Mouse (Mus musculus) neural tube, embryonic 15.5 days (tissue): ENCODE measurements at regions not wholly inside any gene's neighbourhood (a gene's known extent, or its start where the extent isn't known, plus 50 kb on each side); places are given as distances from the start of the nearest gene placed in this dataset.

Experiments
- ATAC-seq: fragments of 200-750 bp; cut with Nextera tagmentation; 2 replicates; pipeline ENCODE4 v1.8.0; 2017; ENCODE audit warnings: mild to moderate bottlenecking, moderate TSS enrichment, moderate library complexity; ENCODE audit not compliant: low FRiP score
- H3K27ac ChIP-seq: fragments of 300-500 bp; sonication (generic); replicated peaks from 2 replicates; pipeline ENCODE4 v1.5.1; 2015; ENCODE audit warnings: mild to moderate bottlenecking, inconsistent platforms
- H3K27me3 ChIP-seq: fragments of 300-500 bp; sonication (generic); replicated peaks from 2 replicates; pipeline ENCODE4 v1.6.1; 2015; ENCODE audit warnings: inconsistent platforms
- H3K36me3 ChIP-seq: fragments of 300-500 bp; sonication (generic); 2 replicates; pipeline ENCODE4 v1.6.1; 2015; ENCODE audit warnings: inconsistent platforms
- H3K4me1 ChIP-seq: fragments of 300-500 bp; sonication (generic); 2 replicates; pipeline ENCODE4 v1.6.1; 2015; ENCODE audit warnings: inconsistent platforms
- H3K4me2 ChIP-seq: fragments of 300-500 bp; sonication (generic); 2 replicates; pipeline ENCODE4 v1.6.1; 2015; ENCODE audit warnings: inconsistent platforms, mild to moderate bottlenecking, moderate library complexity
- H3K4me3 ChIP-seq: fragments of 300-500 bp; sonication (generic); replicated peaks from 2 replicates; pipeline ENCODE4 v1.5.1; 2015; ENCODE audit warnings: mild to moderate bottlenecking, inconsistent platforms
- H3K9ac ChIP-seq: fragments of 300-500 bp; sonication (generic); replicated peaks from 2 replicates; pipeline ENCODE4 v1.6.1; 2015; ENCODE audit warnings: mild to moderate bottlenecking, inconsistent platforms
- H3K9me3 ChIP-seq: fragments of 300-500 bp; sonication (generic); replicated peaks from 2 replicates; pipeline ENCODE4 v1.6.1; 2016; ENCODE audit warnings: inconsistent platforms
- WGBS: fragments of 180-500 bp; shearing (Covaris S2); methylation state at CpG from one replicate; pipeline ENCODE4 v1.1.7; 2015; ENCODE audit warnings: mixed read lengths; 5-methylcytosine and 5-hydroxymethylcytosine counted together

GRCm38 (mm10) chr1:122905331-122905730, 1140.0 kb downstream of the Dpp10 start:
- Histone ChIP-seq H3K4me2 (no peak overlapping the region), H3K27ac (no peak overlapping the region), H3K4me1 (no peaks in the 10 kb centered on the region), H3K9me3 (no peaks in the 10 kb centered on the region), H3K9ac (no peak overlapping the region), H3K27me3 (no peaks in the 10 kb centered on the region), H3K4me3 (no peak overlapping the region), H3K36me3 (no peaks in the 10 kb centered on the region)
- peak; percentile 57; the same call in 1 of the 2 replicates for ATAC-seq
- 52% methylated on average over 5 of the region's 5 CpGs for WGBS

GRCm38 (mm10) chr1:122889100-122889499, 1156.3 kb downstream of the Dpp10 start:
- H3K36me3 ChIP-seq = no peaks in the 10 kb centered on the region
- WGBS = 45% methylated on average over 2 of the region's 2 CpGs
- no peak overlapping the region for H3K9ac ChIP-seq
- no peak overlapping the region for H3K27ac ChIP-seq
- no peak overlapping the region for H3K4me3 ChIP-seq
- no peak for ATAC-seq
- H3K4me1 ChIP-seq = no peaks in the 10 kb centered on the region
- H3K9me3 ChIP-seq = no peaks in the 10 kb centered on the region
- no peaks in the 10 kb centered on the region for H3K27me3 ChIP-seq
- no peak overlapping the region for H3K4me2 ChIP-seq

- no peak for ATAC-seq
Measured at GRCm38 (mm10) chr1:122858995-122859394, 1186.4 kb downstream of the Dpp10 start.

More at GRCm38 (mm10) chr1:122858995-122859394, 1186.4 kb downstream of the Dpp10 start:
- no peaks in the 10 kb centered on the region for H3K4me1 ChIP-seq
- H3K36me3 ChIP-seq = no peaks in the 10 kb centered on the region
- H3K27ac ChIP-seq = no peak overlapping the region
- no peak overlapping the region for H3K9ac ChIP-seq
- no peak overlapping the region for H3K4me2 ChIP-seq
- no peaks in the 10 kb centered on the region for H3K27me3 ChIP-seq
- no peak overlapping the region for H3K4me3 ChIP-seq
- no peaks in the 10 kb centered on the region for H3K9me3 ChIP-seq
